Mouse (Mus musculus) c-Kit-positive CD71-positive TER-119-negative erythroid progenitor cells, embryonic 14.5 days (primary cell): ENCODE data around the gene Vmn1r25.
"Not testable (repeated sequence)": the region's sequence is repeated elsewhere in the genome, so short reads cannot be mapped to it uniquely, and the experiment has no call there.

Experiments used
- DNase-seq: peaks from one replicate; pipeline ENCODE4 v3.0.0-alpha.2; 2013; ENCODE audit warnings: low read depth

The Vmn1r25 gene

DNA sequence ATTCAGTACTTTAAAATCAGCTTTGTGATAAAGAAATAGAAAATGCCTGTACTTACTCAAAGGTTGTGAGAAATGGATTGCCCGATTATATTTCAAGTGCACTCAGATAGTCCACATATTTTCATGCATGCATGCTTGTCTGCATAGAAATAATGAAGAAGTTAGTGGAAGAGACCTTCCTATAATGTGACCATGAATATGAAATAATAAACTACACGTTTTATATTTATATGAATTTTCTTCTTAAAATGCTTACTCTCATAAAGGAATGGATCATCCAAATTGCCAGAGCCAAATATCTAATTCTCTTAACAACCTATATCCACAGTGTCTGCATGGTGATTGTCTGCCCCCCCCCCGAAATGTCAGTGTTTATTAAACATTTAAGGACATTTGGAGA lies at the start of gene Vmn1r25:
TSS of gene Vmn1r25 (minus strand) at position 101 of the 400 bp plus-strand sequence.
- no peak for DNase-seq

DNA sequence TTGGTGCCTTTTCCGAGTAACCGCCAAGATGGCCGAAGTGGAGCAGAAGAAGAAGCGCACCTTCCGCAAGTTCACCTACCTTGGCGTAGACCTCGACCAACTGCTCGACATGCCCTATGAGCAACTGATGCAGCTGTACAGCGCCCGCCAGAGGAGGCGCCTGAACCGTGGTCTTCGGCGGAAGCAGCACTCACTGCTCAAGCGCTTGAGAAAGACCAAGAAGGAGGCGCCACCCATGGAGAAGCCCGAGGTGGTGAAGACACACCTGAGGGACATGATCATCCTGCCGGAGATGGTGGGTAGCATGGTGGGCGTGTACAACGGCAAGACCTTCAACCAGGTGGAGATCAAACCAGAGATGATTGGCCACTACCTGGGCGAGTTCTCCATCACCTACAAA lies 36.9 kb upstream of the Vmn1r25 start:
- DNase-seq, result not testable (repeated sequence)

- DNase-seq, result no peak
These were observed 34.4 kb upstream of the Vmn1r25 start, which contains the start of gene Vmn1r26 for GRCm38 (mm10) chr6:58015059-58015458. TSS of gene Vmn1r26 (minus strand) at chr6:58015159.

- DNase-seq, result not testable (repeated sequence)
These were observed 19.2 kb downstream of the Vmn1r25 start, which contains the start of gene Vmn1r24 for GRCm38 (mm10) chr6:57961403-57961802. TSS of gene Vmn1r24 (minus strand) at chr6:57961503.
